Mouse (Mus musculus): Measurements from ENCODE around the gene Klhl22. TPM values are rescaled to one million over a fixed set of nuclear protein-coding genes. Genes with fewer than 3 reads are reported as not detected.
"Not testable (repeated sequence)": the region's sequence is repeated elsewhere in the genome, so short reads cannot be mapped to it uniquely, and the experiment has no call there.

Klhl22 gene
- total RNA-seq (2021), result 100 to 1,000 TPM in 1 of 2 experiments, 10 to 100 TPM in 1; 87.8 to 101 TPM

DNA sequence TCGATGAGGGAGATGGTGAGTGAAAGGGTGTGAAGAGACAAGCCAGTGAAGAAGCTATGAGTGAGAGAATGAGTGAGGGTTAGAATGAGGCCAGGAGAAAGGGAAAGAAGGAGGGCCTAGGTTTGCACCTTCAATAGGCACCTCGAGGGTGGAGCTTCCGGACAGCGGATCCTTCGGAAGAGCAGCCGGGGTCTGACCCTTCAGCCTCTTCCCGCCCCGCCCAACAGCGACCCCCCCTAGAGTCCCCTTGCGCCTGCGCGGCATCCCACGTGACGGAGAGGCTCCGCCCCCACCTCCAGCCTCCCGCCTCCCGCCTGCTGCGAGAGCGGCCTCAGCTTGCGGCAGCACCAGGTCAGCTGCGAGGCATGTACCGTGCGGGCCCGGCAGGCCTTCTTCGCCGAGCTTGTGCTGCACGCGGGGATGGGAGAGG, at the start of gene Klhl22:
Gene Klhl22 (plus strand): TSS at position 275 of the 430 bp plus-strand sequence.
- DNase-seq (ENCODE audit: low spot score in 2 of 2), result peak; percentile 89 to 92
- intact Hi-C loops (cut with DNase I), result no loop called here

DNA sequence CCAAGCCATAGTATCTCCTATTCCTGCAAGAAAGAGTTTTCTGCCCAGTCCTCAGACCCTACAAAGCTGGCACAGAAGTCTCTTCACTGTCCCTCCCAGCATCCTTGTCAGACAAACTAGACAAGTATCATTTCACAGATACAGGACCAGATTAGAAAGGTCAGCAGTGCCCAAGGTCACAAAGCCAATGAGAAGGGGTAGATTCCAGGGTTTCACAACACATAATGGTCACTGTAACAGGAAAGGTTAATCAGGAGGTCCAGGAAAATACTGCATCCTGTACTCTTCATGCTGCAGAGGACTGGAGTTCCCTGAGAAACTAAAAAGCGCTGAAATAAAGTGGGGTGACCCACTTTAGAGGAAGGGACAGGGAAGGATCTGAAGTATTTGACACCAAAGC, 41.6 kb upstream of the Klhl22 start:
- DNase-seq (ENCODE audit: low spot score in 2 of 2), result no peak
- intact Hi-C loops (cut with DNase I), result no loop called here

DNA sequence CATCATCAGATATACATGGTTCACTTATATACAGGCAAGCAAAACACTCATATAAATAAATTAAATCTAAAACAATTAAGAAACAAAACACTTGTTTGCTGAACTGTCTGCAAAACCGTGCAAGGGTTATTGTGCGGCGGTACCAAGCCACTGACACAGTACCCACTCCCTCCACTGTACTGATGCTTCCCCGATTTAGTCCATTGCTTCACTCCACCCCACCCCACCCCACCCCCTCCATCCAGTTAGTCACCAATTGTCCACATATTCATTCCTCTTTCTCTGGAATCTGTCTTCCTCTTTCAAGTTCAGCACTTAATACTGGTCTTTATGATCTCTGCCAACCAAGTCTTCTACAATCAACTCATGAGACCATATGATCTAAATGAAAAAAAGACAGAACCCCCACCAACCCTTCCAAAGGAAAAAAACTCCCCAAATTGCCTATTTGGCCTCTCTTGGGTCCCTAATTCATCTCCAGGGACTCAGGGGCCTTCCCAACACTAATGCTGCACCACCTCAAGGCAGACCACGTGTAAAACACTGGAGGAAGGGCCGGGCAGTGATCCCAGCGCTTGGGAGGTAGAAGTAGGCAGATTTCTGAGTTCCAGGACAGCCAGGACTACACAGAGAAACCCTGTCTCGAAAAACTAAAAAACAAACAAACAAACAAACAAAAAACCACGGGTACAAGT, 38.2 kb upstream of the Klhl22 start:
- intact Hi-C loops (cut with DNase I), result no loop called here

DNA sequence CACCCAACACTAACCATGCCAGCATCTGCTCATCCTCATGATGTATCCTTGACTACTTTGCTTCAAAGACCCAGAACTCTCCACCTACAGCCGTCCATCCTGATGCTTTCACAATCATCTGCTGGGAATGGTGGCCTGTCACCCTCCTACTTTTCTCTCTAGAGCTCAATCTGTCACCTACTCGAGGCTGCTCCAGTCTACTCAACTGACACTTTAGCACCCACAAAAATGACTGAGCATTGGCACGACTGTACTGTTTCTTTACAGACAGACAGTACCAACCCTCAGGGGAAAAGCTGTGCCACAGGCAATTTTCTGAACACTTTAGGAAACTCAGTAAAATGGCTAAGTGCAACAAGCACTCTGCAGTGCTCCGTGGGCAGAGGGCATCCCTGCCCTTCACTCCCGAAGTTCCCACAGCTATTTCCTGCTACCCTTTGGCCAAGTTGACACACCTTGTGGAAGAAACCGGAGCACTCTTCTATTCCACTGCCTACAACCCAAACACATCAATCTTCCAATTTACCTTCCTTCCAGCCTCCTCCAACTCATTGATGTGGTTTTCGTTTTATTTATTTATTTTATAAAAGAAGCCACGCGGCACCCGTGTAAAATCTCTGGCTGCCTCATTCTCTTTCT, 37.5 kb upstream of the Klhl22 start:
- peak in 1 of 2 experiments; percentile 69 for DNase-seq (ENCODE audit: low spot score in 2 of 2)
- intact Hi-C loops (cut with DNase I), result no loop called here

More for the DNA sequence above, 38.2 kb upstream of the Klhl22 start:
- peak in 1 of 2 experiments; percentile 11 for DNase-seq (ENCODE audit: low spot score in 2 of 2)

DNA sequence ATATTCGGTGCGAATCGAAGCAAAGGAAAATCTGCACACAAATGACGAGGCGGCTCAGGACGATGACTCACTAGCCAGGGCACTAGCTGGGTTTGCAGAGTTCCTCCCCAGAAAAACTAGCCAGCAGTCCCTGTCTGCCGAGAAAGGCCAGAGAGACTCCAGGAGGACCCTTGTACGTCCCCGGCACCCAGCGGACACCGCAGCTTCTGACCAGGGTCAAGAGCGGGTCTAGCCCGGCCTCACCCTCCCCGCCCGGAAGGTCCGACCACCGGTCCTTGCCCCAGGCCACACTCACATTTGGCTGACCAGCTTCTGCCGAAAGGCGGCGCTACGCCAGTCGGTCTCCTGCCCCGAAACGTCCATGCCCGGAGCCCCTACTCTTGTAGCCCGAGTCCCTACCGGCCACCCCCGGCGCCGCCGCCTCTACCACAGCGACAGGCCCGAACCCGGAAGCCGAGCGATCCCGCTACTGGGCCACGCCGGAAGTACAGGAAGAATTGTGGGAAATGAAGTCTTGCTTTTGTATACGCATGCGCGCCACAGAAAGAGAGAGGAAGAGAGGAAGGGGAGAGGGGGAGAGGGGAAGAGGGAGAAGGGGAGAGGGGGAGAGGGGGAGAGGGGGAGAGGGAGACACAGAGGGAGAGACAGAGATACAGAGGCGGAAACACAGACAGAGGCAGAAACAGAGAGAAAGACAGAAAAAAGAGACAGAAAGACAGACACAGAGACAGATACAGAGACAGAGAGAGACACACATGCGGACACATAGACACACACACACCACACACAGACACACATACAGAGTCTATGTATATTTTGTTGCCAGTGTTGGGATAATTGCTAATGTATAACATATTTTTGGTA, 36.7 kb upstream of the Klhl22 start:
- intact Hi-C loops (cut with DNase I), result no loop called here
- peak; percentile 91 to 95 for DNase-seq (ENCODE audit: low spot score in 2 of 2)

DNA sequence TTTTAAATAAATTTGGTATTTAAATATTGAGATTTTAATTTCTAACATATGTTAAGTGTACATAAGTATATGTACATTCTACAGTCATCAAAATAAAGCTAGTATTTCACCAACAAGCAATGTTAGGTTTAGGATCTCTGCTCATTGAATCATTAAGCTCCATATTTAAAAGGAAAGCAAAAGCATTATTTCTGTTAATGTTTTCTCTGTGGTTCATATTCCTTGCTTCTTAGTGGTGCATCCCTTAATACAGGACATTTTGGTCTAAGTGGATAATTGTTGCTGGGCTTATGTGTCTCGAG, 36.1 kb upstream of the Klhl22 start:
- intact Hi-C loops (cut with DNase I), result no loop called here
- DNase-seq (ENCODE audit: low spot score in 2 of 2), result no peak

DNA sequence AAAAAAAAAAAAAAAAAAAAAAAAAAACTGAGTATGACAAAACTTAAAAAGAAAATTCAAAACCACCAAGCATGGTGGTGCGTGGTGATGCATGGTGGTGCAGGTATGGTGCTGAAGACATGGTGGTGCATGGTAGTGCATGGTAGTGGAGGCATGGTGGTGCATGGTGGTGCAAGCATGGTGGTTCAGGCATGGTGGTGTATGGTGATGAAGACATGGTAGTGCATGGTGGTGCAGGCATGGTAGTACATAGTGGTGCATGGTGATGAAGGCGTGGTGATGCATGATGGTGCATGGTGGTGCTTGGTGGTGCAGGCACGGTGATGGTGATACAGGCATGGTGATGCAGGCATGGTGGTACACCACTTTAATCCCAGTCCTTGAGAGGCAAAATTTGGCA, 35.0 kb upstream of the Klhl22 start:
- no peak for DNase-seq (ENCODE audit: low spot score in 2 of 2)
- intact Hi-C loops (cut with DNase I), result no loop called here

DNA sequence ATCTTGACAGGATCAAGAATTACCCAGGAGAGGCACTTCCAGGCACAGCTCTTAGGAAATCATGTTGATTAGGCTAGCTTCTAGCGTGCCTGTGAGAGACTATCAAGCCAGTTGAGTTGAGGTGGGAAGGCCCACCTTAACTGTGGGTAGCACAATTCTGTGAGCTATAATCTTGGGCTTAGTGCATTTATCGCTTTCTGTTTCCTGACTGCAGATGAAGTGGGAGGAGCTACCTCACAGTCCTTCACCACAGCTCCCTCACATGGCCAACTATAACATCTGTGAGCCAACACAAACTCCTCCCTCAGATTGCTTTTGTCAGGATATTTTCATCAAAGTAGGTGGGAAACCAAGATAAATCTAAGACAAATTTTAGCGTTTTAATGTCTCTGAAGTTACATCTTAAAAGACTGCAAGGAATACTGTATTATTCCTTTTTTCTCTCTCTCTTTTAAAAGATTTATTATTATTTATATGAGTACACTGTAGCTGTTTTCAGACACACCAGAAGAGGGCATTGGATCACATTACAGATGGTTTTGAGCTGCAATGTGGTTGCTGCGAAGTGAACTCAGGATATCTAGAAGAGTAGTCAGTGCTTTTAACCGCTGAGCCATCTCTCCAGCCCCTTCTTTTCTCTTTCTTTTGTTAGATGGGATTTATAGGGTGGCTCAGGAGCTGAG, 32.1 kb upstream of the Klhl22 start:
- DNase-seq (ENCODE audit: low spot score in 2 of 2), result peak; percentile 17 to 32
- intact Hi-C loops (cut with DNase I), result no loop called here

DNA sequence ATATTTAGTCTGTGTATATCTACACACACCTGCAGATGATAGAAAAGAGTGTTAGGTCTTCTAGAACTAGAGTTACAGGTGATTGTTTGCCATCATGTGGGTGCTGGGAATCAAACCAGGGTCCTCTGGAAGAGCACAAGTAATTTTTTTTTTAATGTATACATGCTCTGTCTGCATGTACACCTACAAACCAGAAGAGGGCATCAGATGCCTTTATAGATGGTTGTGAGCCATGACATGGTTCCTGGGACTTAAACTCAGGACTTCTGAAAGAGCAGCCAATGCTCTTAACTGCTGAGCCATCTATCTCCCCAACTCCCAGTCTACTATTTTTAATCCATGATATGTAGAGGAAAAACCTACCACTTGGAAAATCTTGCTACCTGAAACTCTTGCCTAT, 29.4 kb upstream of the Klhl22 start:
- intact Hi-C loops (cut with DNase I), result no loop called here
- no peak for DNase-seq (ENCODE audit: low spot score in 2 of 2)

DNA sequence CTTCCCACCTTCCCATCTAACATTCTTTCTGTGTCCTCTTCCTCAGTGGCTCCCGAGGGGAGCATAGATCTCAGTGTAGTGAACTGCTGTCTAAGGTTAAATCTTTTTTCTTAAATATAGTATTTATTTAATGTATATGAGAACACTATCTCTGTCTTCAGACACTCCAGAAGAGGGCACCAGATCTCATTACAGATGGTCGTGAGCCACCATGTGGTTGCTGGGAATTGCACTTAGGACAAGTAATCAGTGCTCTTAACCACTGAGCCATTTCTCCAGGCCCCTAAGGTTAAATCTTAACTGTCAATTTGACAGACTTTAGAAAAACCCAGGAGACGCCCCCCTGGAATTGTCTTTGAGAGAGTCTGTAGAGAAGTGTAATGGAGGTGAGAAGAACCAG, 27.4 kb upstream of the Klhl22 start:
- intact Hi-C loops (cut with DNase I), result no loop called here
- no peak for DNase-seq (ENCODE audit: low spot score in 2 of 2)

DNA sequence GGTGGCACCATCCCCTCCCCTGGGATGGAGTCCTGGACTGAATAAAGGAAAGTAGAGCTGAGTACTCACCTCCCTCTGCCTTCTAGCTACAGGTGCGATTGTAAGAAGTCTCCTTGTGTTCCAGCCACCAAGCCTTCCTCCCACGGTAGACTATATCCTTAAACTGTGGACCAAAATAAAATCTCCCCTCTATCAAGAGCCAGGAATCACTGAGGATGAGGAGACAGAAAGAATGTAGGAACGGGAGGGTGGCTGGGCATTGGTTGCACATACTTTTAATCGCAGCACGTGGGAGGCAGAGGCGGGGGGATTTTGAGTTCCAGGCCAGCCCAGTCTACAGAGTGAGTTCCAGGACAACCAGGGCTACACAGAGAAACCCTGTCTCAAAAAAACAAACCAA, 27.0 kb upstream of the Klhl22 start:
- no peak for DNase-seq (ENCODE audit: low spot score in 2 of 2)

DNA sequence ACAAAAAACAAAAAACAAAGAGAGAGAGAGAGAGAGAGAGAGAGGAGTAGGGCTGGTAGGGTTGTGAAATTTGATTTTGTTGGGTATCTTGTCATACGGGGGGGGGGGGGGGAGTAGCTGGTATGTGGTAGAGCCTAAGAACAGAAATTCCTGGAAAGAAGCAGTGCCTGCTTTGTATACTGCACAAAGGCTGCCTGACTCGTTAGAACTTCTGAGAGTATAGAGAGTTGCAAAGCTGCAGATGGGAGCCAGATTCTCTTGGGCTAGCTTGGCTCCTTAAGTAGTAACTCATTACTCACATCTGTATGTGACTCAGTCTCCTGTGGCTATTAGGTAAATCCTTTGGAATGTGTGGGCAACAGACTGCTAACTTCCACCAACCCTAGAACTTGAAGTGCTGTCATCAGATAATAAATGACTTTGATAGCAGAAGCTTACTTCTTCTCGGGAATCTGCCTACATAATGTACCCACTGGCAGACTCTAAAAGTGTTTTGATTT, 26.5 kb upstream of the Klhl22 start, which contains the start of gene Med15:
Gene Med15 (minus strand): TSS at position 51 of the 500 bp plus-strand sequence.
- no peak for DNase-seq (ENCODE audit: low spot score in 2 of 2)
- intact Hi-C loops (cut with DNase I), result no loop called here

More for the DNA sequence above, 27.0 kb upstream of the Klhl22 start:
- intact Hi-C loops (cut with DNase I), result no loop called here

DNA sequence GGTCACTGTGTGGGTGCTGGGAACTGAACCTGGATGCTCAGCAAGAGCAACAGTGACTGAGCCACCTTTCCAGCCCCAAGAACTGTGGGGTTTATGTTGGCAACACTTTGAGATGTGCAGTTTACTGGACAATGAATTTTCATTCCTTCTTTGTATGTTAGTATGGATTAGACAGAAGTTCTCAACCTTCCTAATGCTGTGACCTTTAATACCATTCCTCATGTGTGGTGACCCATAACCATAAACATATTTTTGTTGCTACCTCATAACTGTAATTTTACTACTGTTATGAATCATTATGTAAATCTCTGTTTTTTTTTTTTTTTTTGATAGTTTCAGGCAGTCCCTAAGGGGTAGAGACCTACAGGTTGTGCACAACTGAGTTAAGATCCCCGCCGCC, 25.8 kb upstream of the Klhl22 start:
- intact Hi-C loops (cut with DNase I), result no loop called here
- no peak for DNase-seq (ENCODE audit: low spot score in 2 of 2)

DNA sequence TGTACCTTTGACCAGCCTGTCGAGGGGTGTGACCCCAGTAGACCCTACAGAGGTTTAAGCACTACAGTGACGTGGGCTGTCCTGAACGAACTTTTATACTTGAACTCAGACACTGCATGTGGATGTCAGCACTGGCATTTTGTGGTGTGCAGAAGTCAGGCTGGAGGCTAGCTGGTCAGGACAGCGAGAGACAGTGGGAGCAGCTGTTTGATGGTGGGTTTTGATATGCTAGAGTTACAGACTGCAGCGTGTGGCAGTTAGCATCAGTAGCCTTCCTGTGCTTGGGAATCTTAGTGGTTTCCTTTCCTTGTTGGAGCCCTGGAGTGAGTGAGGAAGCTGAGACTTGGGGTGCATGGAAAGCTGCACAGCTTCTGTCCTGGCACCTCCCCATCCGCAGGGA, 24.5 kb upstream of the Klhl22 start:
- DNase-seq (ENCODE audit: low spot score in 2 of 2); intact Hi-C loops (cut with DNase I): not testable (repeated sequence)

DNA sequence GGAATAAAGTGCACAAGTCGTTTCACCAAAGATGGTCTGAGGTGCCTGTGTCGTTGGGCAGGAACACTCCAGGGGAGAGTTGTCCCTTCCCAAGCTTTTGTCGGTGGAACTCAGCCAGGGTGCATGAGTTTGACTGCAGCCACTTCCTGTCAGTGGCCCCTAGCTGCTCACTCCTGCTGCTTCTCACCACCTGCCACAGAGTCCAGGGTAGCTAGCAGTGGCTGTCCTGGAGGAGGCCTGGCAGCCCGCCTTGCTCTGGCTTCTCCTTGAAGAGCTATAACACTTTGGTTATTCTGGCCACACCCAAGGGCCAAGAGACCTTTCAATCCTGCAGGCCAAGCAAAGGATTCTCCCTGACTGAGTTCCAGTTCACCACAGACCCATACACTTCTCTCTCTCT, 23.3 kb upstream of the Klhl22 start:
- no peak for DNase-seq (ENCODE audit: low spot score in 2 of 2)
- intact Hi-C loops (cut with DNase I), result no loop called here

DNA sequence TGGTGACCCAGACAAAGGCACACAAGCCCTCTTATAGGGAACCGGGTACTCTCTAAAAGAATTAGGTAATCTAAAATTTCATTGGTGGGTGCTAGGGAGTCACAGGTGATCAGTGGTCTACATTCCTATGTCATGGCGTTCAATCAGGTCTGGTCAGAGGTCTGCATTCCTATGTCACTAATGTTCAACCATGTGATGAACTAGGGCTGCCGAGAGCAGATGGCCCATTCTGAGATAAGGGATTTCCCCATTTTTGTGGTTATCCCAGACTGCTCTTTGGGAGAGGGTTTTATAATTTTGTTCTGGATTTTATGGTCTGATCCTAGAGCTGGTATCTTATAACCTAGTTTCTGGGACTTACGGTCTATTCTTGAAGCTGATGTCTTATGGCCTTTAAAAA, 19.3 kb upstream of the Klhl22 start:
- no peak for DNase-seq (ENCODE audit: low spot score in 2 of 2)
- intact Hi-C loops (cut with DNase I), result no loop called here

DNA sequence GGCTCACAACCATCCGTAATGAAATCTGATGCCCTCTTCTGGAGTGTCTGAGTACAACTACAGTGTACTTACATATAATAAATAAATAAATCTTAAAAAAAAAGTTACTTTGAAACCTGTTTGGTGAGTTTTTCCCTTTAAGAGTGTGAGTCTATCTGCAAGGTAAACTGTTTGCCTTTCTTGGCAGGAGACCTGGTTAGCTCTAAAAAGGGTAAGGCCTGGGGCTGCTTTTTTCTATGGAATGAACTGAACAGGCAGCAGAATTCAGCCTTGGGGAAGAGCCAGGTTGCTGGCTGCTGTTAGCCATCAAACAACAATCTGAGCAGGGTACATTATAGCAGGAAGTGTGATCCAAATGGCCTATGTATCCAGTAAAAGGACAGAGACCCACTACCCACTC, 16.6 kb upstream of the Klhl22 start:
- no peak for DNase-seq (ENCODE audit: low spot score in 2 of 2)
- intact Hi-C loops (cut with DNase I), result no loop called here

DNA sequence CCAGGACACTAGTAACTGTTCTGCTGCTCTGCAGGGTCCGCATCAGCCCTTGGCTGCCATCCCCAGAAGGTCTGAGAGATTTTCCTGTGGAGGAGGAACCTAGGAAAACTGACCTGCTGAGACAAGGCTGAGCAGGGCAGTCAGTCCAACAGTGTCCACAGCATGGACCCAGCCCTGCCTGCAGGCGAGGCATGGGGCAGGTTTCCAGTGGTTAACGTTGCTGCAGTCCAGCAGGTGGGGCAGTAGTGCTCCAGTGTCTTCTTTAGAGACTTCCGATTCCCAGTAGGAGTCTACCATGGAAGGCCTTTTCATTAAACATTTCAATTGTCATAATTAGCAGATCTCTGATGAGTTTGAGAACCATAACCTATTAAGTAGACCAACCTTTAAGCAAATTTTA, 16.1 kb upstream of the Klhl22 start:
- DNase-seq (ENCODE audit: low spot score in 2 of 2), result no peak
- intact Hi-C loops (cut with DNase I), result no loop called here

DNA sequence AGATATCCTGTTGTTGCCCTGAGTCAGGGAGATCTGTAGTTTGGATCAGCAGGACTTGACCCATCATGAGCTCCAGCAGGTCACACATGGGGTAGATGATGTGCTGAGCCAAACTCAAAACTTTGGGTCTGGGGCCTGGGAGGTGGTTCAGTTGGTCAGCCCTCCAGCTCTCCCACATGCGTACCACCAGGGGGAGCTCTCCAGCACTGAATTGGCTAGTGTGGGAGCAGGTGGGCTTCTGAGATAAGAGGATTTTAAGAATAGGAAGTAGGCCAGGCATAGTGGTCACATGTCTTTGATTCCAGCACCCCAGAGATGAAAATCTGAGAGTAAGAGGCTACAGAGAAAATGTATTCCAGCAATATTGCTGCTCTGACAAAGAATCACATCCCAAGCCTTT, 14.9 kb upstream of the Klhl22 start:
- no peak for DNase-seq (ENCODE audit: low spot score in 2 of 2)
- intact Hi-C loops (cut with DNase I), result loop anchor here (2.0 kb wide), 1 partner anchor 68 kb away; no protein-coding TSS in a partner anchor

DNA sequence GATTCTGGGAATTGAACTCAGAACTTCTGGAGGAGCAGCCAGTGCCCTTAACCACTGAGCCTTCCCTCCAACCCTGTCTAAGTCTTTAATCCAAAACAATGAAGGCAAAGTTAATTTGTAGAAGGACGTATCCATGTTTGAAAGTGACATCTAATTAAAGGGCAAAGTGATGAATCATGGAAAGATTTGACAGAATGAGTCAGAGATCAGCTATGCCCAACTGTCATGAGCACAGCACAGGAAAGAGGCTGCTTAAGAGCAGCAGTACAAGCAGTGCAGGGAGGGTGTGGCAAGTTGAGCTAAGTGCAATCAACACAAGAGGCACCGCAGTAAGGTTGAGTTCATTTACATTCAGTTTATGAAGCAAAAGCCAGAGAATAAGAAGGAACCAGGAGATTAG, 14.4 kb upstream of the Klhl22 start:
- no peak for DNase-seq (ENCODE audit: low spot score in 2 of 2)
- intact Hi-C loops (cut with DNase I), result loop anchor here (2.0 kb wide), 1 partner anchor 68 kb away; no protein-coding TSS in a partner anchor

All from left cerebral cortex, postnatal 25 days (tissue).